Mouse (Mus musculus) spleen, adult 2 months (tissue): ENCODE data around the gene Atp1a4.

Experiments used
- CTCF ChIP-seq: fragments of 200-500 bp; IDR thresholded peaks from 2 replicates; pipeline ENCODE4 v1.5.1; 2011; ENCODE audit warnings: mild to moderate bottlenecking, inconsistent platforms; ENCODE audit not compliant: insufficient read depth, insufficient read length, insufficient replicate concordance; ENCODE audit errors: extremely low read depth
- POLR2A ChIP-seq: fragments of 200-500 bp; IDR thresholded peaks from 2 replicates; pipeline ENCODE4 v1.6.1; 2011; ENCODE audit warnings: low read depth, low read length, inconsistent platforms

- TF ChIP-seq CTCF (no peak), POLR2A (no peak)
These were observed 80.4 kb downstream of the Atp1a4 start for GRCm38 (mm10) chr1:172177791-172178190.
